Mouse (Mus musculus) forebrain, embryonic 11.5 days (tissue): ENCODE measurements around the gene Map6. TPM values are rescaled to one million over a fixed set of nuclear protein-coding genes. Genes with fewer than 3 reads are reported as not detected.

Experiments
- ATAC-seq: fragments of 200-750 bp; cut with Nextera tagmentation; replicated peaks from 2 replicates; pipeline ENCODE4 v1.8.0; 2017; ENCODE audit warnings: moderate TSS enrichment; ENCODE audit not compliant: low FRiP score
- DNase-seq: peaks from one replicate; pipeline ENCODE4 v3.0.0-alpha.2; 2017; ENCODE audit warnings: low spot score
- H3K27ac ChIP-seq: fragments of 300-500 bp; sonication (generic); 2 replicates; pipeline ENCODE4 v1.5.1; 2014; ENCODE audit warnings: low read depth, low read length
- H3K27me3 ChIP-seq: fragments of 300-500 bp; sonication (generic); 2 replicates; pipeline ENCODE4 v1.6.1; 2014; ENCODE audit warnings: mild to moderate bottlenecking, low read length, mixed read lengths; ENCODE audit not compliant: control insufficient read depth, insufficient read depth
- H3K36me3 ChIP-seq: fragments of 300-500 bp; sonication (generic); 2 replicates; pipeline ENCODE4 v1.6.1; 2014; ENCODE audit warnings: mild to moderate bottlenecking, low read length, moderate library complexity, mixed read lengths; ENCODE audit not compliant: control insufficient read depth, insufficient read depth
- H3K4me1 ChIP-seq: fragments of 300-500 bp; sonication (generic); replicated peaks from 2 replicates; pipeline ENCODE4 v1.6.1; 2014; ENCODE audit warnings: low read length, mixed read lengths; ENCODE audit not compliant: control insufficient read depth, insufficient read depth
- H3K4me2 ChIP-seq: fragments of 300-500 bp; sonication (generic); 2 replicates; pipeline ENCODE4 v1.6.1; 2014; ENCODE audit warnings: low read depth, mild to moderate bottlenecking, low read length, moderate library complexity, mixed read lengths; ENCODE audit not compliant: severe bottlenecking
- H3K4me3 ChIP-seq: fragments of 300-500 bp; sonication (generic); 2 replicates; pipeline ENCODE4 v1.5.1; 2014; ENCODE audit warnings: low read depth, low read length
- H3K9ac ChIP-seq: fragments of 300-500 bp; sonication (generic); 2 replicates; pipeline ENCODE4 v1.6.1; 2014; ENCODE audit warnings: low read length
- H3K9me3 ChIP-seq: fragments of 300-500 bp; sonication (generic); 2 replicates; pipeline ENCODE4 v1.6.1; 2016; ENCODE audit warnings: low read length, mixed read lengths; ENCODE audit not compliant: control insufficient read depth
- WGBS: fragments of 180-500 bp; shearing (Covaris S2); extraction: QIAGEN DNeasy Blood & Tissue Kit; methylation state at CpG from one replicate; pipeline ENCODE4 v1.1.7; 2014; 5-methylcytosine and 5-hydroxymethylcytosine counted together
- polyA plus RNA-seq: library from polyadenylated mRNA; unstranded; fragments of >200 nt; fragmentation: Nextera tagmentation; extraction: Ambion mirVana; gene quantifications from 2 replicates; pipeline ENCODE4 v1.2.1, GENCODE M21; 2014

The Map6 gene
- polyA plus RNA-seq, 1 experiment from 2014 or later = 36.2 TPM

DNA sequence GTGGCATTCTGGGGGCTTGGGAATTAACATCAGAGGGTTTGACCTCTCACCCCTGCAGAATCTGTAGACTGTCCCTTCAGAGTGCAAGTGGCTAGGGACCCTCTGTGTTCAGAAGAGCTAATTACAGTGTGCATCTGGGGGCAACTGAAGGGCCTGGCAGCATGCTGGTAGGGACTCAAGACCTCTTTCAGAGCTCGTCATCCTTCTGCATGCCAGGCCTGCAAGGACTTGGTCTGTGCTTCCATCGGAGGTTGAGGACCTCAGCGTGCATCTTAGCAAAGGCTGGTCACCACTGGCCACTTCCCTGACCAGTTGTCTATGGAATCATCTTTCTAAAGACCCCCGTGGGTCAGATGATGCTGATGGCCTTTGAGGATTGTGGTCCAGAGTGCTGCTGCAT, 76.3 kb downstream of the Map6 start:
- DNase-seq = no peak
- H3K9ac ChIP-seq = no peak overlapping the region
- ATAC-seq = no peak
- H3K4me2 ChIP-seq = no peak overlapping the region
- peaks cover 33% of the 10 kb centered on the region for H3K36me3 ChIP-seq
- H3K27ac ChIP-seq = no peak overlapping the region
- WGBS = 81% methylated on average over 4 of the region's 4 CpGs
- H3K9me3 ChIP-seq = no peaks in the 10 kb centered on the region
- no peaks in the 10 kb centered on the region for H3K4me1 ChIP-seq
- no peak overlapping the region for H3K4me3 ChIP-seq
- H3K27me3 ChIP-seq = no peaks in the 10 kb centered on the region

DNA sequence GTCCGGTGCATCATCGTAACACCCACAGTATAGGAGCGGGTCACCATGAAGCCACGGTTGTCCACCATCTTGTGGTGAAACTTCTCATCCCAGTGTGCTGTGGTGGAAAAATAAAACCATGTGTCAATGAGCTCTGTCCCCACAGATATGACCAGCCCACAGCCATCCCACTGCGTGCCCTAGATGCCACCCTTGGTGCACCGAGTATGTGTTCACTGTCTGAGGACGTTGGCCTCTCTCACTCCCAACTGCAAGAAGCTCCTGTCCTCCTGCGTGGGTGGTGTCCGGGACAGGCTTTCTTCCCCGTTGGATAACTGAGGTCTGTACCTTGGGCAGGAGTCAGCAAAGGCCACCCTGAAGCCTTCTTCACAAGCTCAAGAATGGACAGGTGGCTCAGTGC, 80.0 kb downstream of the Map6 start:
- Histone ChIP-seq H3K9me3 (no peaks in the 10 kb centered on the region), H3K4me2 (no peak overlapping the region), H3K36me3 (peaks cover 38% of the 10 kb centered on the region), H3K4me3 (no peak overlapping the region), H3K27me3 (no peaks in the 10 kb centered on the region), H3K4me1 (peaks cover 23% of the 10 kb centered on the region; the same call in 1 of the 2 replicates), H3K27ac (no peak overlapping the region), H3K9ac (no peak overlapping the region)
- ATAC-seq = no peak
- no peak for DNase-seq
- WGBS = 97% methylated on average over 10 of the region's 10 CpGs

DNA sequence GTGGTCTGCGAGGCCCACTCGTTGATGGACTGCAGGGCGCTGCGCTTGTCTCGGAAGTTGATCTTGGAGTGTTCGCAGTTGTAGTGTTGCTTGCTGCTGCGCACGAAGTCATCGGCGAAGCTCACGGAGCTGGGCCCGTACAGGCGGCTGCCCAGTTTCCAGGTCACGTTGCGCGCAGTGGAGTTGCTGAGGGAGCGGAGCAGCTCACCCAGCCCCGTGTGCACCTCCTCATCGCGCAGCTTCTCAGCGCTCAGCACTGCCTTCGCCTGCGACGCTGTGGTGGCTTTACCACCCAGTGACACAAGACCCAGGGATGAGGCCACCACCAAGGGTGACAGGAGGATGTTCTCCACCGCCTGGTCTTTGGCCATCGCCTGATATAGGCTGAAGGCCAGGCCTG, 81.6 kb downstream of the Map6 start:
- Histone ChIP-seq H3K4me2 (no peak overlapping the region), H3K27me3 (no peaks in the 10 kb centered on the region), H3K4me1 (peaks cover 28% of the 10 kb centered on the region; the same call in 1 of the 2 replicates), H3K27ac (no peak overlapping the region), H3K4me3 (no peak overlapping the region), H3K9me3 (no peaks in the 10 kb centered on the region), H3K36me3 (peaks cover 38% of the 10 kb centered on the region), H3K9ac (no peak overlapping the region)
- ATAC-seq (no peak), DNase-seq (no peak)
- 92% methylated on average over 26 of the region's 26 CpGs for WGBS

DNA sequence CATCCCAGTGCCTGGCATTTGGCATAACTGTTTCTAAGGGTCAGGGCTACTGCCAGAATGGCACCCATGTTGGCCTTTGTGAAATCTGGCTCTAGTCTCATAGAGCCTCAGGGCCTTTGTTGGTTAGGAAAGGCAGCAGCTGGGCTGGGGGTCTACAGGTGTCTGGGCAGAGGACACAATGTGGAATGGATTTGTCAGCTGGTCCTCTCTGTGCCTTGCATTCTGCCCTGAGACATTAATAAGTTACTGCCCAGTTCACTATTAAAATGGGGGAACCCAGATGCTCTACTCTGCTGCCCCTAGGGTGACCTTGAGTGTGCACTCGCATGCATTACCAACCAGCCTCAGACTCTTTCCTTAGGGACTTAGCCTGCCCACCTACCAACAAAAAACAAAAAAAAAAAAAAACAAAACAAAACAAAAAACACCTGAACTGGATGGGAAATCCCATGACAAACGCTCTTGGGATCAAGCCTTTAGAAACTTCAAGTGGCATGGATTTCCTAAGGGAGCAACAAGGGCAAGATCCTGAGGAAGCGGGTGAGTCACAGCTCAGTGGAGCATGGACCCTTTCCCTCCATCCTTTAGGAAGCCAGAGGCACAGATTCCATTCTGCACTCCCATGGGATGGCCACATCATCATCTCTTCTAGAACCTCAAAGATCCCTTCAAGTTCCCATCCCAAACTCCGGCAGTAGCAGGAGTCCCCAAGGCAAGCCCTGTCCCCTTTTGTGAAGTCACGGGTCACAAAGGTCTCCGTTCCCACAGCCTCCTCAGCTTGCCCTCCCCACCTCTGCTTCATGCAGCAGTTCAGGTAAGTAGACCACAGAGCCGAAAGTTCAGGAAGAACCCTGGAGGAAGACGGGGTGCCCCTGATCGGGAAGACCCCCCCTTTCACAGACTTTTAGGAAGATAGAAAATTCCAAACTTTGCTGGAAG, 82.8 kb downstream of the Map6 start:
- Histone ChIP-seq H3K4me1 (peaks cover 32% of the 10 kb centered on the region), H3K9me3 (no peaks in the 10 kb centered on the region), H3K27ac (0 out of 2 replicates have a peak overlapping the region, but pooled peaks have one; percentile 92), H3K36me3 (peaks cover 33% of the 10 kb centered on the region), H3K4me2 (peak overlapping the region; percentile 84), H3K4me3 (peak overlapping the region; percentile 54), H3K27me3 (no peaks in the 10 kb centered on the region), H3K9ac (peak overlapping the region; percentile 88)
- no peak for ATAC-seq
- WGBS = 81% methylated on average over 9 of the region's 9 CpGs
- DNase-seq = no peak

DNA sequence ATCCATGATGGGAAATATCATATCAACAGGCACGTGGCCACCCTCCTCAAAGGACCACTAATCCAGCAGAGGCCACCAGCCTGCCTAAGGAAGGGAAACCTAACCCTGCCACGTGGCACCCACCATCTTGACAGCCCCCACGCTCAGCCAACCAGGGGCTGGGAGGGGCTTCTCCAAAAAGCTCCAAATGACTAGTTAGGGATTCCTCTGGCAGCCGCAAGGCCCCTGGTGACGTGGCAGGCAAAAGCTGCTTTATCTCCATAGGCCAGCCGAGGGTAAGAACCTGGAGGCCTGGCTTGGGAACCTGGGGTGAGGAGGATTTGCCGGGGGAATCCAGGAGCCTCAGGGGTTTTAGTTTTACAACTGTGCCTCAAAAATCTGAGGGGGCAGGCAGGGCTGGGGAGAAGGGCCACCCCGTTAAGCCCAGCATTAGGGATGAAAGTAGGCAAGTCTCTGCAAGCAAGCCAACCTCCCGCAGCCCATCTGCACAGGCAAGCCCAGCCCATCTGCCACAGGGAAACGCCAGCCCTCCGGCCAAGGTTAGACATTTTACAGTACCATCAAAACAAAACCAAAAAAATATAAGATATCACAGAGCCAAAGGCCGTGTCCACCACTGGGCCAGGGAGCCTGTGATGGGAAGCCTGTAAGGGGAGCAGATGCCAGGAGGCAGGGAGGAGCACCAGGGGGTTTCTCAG, 84.0 kb downstream of the Map6 start:
- Histone ChIP-seq H3K9ac (peak overlapping the region; percentile 88), H3K27ac (peak overlapping the region; percentile 92), H3K27me3 (no peaks in the 10 kb centered on the region), H3K4me1 (peaks cover 41% of the 10 kb centered on the region), H3K9me3 (no peaks in the 10 kb centered on the region), H3K4me2 (peak overlapping the region; percentile 84), H3K4me3 (peak overlapping the region; percentile 54), H3K36me3 (peaks cover 25% of the 10 kb centered on the region)
- WGBS = 6% methylated on average over 12 of the region's 12 CpGs
- DNase-seq (peak; percentile 62), ATAC-seq (no peak; the same call in 1 of the 2 replicates)

DNA sequence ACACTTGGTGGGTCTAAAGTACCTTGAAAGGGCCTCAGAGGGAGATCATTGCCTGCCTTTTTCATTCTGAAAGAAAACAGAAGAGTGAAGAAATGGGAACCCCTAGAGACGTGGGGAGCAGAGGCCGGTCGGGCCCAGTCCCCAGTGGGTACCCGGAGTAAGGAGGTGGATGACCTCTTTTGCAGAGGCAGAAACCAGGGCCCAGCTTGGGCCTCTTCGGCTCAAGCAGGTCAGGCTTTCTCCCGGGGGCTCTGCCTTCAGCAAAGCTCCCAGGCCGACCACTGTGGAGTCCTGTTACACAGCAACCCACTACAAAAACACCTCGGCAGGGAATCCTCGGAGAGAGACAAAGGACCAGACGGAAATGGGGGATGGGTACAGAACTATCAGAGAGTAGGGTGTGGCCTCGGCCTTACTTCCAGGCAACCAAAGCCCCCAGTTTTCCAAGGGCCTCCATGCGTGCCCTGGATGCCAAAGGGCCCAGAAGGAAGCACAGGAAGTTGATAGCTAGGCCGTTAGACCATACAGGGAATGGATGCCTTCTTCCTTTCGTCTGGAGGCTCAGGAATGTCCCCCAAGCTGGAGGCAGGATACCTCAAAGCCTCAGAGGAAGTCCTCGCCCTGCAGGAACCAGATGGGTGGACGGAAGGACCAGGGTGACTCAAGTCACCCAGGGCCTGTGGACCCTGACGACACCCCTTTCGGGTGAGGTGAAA, 84.7 kb downstream of the Map6 start:
- H3K27me3 ChIP-seq = no peaks in the 10 kb centered on the region
- ATAC-seq = peak; percentile 63
- peak overlapping the region; percentile 88 for H3K9ac ChIP-seq
- peaks cover 18% of the 10 kb centered on the region for H3K36me3 ChIP-seq
- under 1% methylated on average over 18 of the region's 18 CpGs for WGBS
- peak overlapping the region; percentile 92 for H3K27ac ChIP-seq
- H3K4me2 ChIP-seq = peak overlapping the region; percentile 84
- DNase-seq = peak; percentile 80
- H3K4me3 ChIP-seq = peak overlapping the region; percentile 54
- H3K9me3 ChIP-seq = no peaks in the 10 kb centered on the region
- H3K4me1 ChIP-seq = peaks cover 48% of the 10 kb centered on the region

DNA sequence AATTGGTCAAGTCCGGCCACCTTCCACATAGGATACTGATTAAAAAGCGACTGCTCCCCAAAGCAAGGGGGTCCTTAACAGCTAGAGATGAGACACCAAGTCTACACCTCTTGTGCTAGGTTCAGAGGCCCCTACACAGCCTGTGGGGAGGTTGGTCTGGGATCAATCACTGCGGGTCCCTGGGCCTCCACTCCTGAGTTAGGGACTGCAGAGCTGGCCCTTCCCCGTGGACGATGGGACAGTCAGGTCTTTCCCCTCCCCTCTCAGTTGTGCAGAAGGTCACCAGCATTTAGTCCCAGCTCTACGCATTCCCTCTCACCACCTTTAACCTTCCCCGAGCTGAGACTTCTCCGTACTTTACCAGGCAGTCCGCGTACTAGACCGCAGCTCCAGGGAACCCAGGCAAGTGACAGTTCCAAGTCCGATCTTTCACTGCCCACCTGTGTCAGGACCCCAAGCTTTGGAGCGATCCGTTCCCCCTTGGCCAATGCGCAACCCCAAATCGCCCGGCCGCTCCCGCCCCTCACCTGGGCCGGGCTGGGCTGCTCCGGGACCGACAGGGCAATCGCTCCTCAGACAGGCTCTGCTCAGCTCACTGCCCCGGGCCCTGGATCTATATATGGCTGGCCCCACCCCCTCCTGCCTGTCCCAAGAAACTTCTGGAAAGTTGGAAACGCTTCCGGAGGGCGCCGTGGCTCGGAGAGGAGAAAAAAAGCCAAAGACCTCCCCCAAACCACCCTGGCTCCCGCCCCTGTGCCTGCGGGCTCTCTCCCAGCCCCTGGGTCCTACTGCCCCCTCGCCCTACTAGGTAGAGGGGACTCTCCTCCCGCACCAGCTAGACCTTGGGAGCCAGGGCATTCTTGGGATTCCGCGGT, 85.5 kb downstream of the Map6 start, which contains the start of gene Serpinh1:
TSS of gene Serpinh1 (minus strand) at position 714 of the 875 bp plus-strand sequence.
- H3K4me2 ChIP-seq = peak within 1 kb of the TSS; percentile 84
- no peaks in the 10 kb centered on the region for H3K9me3 ChIP-seq
- no peaks in the 10 kb centered on the region for H3K27me3 ChIP-seq
- peak; percentile 62 for ATAC-seq
- peak within 1 kb of the TSS; percentile 54 for H3K4me3 ChIP-seq
- peak within 1 kb of the TSS; percentile 88 for H3K9ac ChIP-seq
- peak; percentile 90 for DNase-seq
- WGBS = under 1% methylated on average over 35 of the region's 35 CpGs
- peak within 1 kb of the TSS; percentile 92 for H3K27ac ChIP-seq
- H3K4me1 ChIP-seq = peaks cover 52% of the 10 kb centered on the region
- peaks cover 11% of the 10 kb centered on the region for H3K36me3 ChIP-seq
